Mouse (Mus musculus): Measurements from ENCODE around the gene Haspin. TPM values are rescaled to one million over a fixed set of nuclear protein-coding genes. Genes with fewer than 3 reads are reported as not detected.
A peak's percentile ranks its signal among the peaks of the same experiment; 100 is the strongest.

Haspin gene
- polyA plus RNA-seq, 1 experiment from 2014 or later = 2.7 TPM

DNA sequence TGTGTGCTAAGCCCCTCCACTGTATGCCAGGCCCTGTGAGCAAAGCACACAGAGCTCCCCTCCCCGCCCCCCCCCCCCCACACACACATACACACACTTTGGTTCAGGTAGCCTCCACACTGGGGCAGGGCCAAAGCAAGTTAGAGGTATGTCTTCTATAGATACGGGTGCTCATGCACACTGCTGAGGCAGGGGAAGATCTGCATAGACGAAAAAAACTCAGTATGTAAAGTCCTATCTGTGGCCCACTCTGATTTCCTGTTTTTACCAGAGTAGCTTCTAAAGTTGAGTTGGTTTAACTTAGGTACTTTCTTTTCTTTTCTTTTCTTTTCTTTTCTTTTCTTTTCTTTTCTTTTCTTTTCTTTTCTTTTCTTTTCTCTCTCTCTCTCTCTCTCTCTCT is 32.8 kb downstream of the Haspin start:
- H3K27me3 ChIP-seq (ENCODE audit: control insufficient read depth, insufficient read depth, low read length) = no peaks in the 10 kb centered on the region
- H3K9ac ChIP-seq (replicated peaks; ENCODE audit: low read length) = no peak overlapping the region
- DNase-seq (no peak), ATAC-seq (ENCODE audit: low FRiP score, low TSS enrichment) (no peak)
- H3K36me3 ChIP-seq (ENCODE audit: control insufficient read depth, insufficient read depth, low read length) = no peaks in the 10 kb centered on the region
- no peak overlapping the region for H3K4me2 ChIP-seq (ENCODE audit: low read length)
- no peak overlapping the region for H3K27ac ChIP-seq (replicated peaks; ENCODE audit: low read depth, low read length)
- no peaks in the 10 kb centered on the region for H3K4me1 ChIP-seq (ENCODE audit: control insufficient read depth, insufficient read depth, low read length)
- no peak overlapping the region for H3K4me3 ChIP-seq (replicated peaks; ENCODE audit: low read depth, low read length)
- H3K9me3 ChIP-seq (ENCODE audit: control insufficient read depth, low read length) = no peaks in the 10 kb centered on the region
- WGBS = 67% methylated on average over 3 of the region's 3 CpGs

DNA sequence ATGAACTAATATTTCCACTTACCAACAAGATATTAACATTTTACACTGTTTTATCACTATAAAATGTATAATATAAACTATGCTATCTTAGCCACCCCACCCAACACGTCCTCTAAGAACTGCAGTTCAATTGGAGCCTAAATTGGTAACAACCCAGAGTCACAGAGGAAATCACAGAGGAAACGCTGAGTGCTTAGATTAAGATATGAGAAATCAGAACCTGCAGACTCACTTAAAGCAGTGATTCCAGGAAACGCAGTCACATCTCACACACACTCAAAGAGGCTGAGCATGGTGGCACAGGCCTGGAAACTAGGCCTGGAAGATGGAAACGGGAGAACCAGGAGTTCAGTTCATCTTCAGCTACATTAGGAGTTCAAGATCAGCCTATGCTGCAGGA is 36.8 kb downstream of the Haspin start:
- Histone ChIP-seq H3K4me1 (ENCODE audit: control insufficient read depth, insufficient read depth, low read length) (no peaks in the 10 kb centered on the region), H3K27me3 (ENCODE audit: control insufficient read depth, insufficient read depth, low read length) (no peaks in the 10 kb centered on the region), H3K4me2 (ENCODE audit: low read length) (no peak overlapping the region), H3K36me3 (ENCODE audit: control insufficient read depth, insufficient read depth, low read length) (no peaks in the 10 kb centered on the region), H3K9ac (replicated peaks; ENCODE audit: low read length) (no peak overlapping the region), H3K4me3 (replicated peaks; ENCODE audit: low read depth, low read length) (no peak overlapping the region), H3K9me3 (ENCODE audit: control insufficient read depth, low read length) (no peaks in the 10 kb centered on the region), H3K27ac (replicated peaks; ENCODE audit: low read depth, low read length) (no peak overlapping the region)
- WGBS = 87% methylated on average over 4 of the region's 4 CpGs
- DNase-seq (no peak), ATAC-seq (ENCODE audit: low FRiP score, low TSS enrichment) (no peak)

DNA sequence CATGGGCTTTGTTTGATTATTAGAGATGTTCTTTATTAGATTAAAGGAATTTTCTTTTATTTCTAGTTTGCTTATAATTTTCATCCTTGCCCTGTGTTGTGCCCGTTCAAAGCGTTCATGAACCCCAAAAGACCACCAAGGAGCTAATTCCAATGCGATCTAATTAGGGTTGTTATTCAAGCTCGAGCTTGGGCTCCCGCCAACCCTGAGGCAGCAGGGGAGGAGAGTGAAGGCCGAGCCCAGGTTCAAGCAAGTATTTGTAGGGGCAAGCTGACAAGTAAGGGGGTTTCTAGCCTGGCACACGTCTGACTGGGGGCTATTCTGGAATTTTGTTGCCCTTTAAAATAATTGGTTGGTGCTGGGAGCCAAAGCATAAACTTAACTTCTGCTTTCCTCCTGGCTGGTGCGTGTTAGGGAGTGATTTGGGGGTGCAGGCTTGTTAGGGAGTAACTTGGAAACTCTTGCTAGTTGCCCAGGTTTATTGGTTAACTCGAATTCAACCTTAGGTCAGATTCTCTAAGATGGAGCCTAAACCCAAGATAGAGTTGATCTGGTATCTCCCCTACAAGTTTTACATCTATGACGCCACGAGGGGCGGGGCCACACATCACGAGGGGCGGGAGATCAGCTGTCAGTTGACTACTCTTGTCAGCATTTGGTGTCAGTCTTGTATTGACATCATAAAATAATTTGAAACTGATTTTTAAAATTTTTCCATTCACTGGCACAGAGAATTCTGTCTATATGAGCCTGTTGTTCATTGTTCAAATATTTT is 37.9 kb downstream of the Haspin start:
- H3K27me3 ChIP-seq (ENCODE audit: control insufficient read depth, insufficient read depth, low read length) = no peaks in the 10 kb centered on the region
- H3K9ac ChIP-seq (replicated peaks; ENCODE audit: low read length) = no peak overlapping the region
- no peak overlapping the region for H3K4me3 ChIP-seq (replicated peaks; ENCODE audit: low read depth, low read length)
- no peak overlapping the region for H3K27ac ChIP-seq (replicated peaks; ENCODE audit: low read depth, low read length)
- H3K4me2 ChIP-seq (ENCODE audit: low read length) = no peak overlapping the region
- no peaks in the 10 kb centered on the region for H3K4me1 ChIP-seq (ENCODE audit: control insufficient read depth, insufficient read depth, low read length)
- DNase-seq (peak; percentile 14), ATAC-seq (ENCODE audit: low FRiP score, low TSS enrichment) (no peak)
- H3K36me3 ChIP-seq (ENCODE audit: control insufficient read depth, insufficient read depth, low read length) = no peaks in the 10 kb centered on the region
- no peaks in the 10 kb centered on the region for H3K9me3 ChIP-seq (ENCODE audit: control insufficient read depth, low read length)
- 68% methylated on average over 14 of the region's 14 CpGs for WGBS

DNA sequence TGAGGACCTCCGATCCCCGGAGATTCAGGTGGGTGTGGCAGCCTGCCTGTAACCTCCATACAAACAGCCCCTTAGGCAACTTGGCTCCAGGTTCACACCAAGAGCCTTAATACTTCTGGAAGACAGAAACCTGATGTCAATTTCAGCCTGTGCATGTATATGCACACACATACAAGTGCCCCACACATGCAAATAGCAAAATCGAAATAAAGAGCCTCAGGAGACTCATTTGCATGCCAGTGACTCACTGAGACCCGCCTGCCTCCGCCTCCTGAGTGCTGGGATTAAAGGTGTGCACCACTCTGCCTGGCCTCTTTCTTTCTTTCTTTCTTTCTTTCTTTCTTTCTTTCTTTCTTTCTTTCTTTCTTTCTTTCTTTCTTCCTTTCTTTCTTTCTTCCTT is 39.2 kb downstream of the Haspin start:
- Histone ChIP-seq H3K27me3 (ENCODE audit: control insufficient read depth, insufficient read depth, low read length) (no peaks in the 10 kb centered on the region), H3K4me3 (replicated peaks; ENCODE audit: low read depth, low read length) (no peak overlapping the region), H3K9me3 (ENCODE audit: control insufficient read depth, low read length) (no peaks in the 10 kb centered on the region), H3K36me3 (ENCODE audit: control insufficient read depth, insufficient read depth, low read length) (no peaks in the 10 kb centered on the region), H3K27ac (replicated peaks; ENCODE audit: low read depth, low read length) (no peak overlapping the region), H3K4me1 (ENCODE audit: control insufficient read depth, insufficient read depth, low read length) (no peaks in the 10 kb centered on the region), H3K9ac (replicated peaks; ENCODE audit: low read length) (no peak overlapping the region), H3K4me2 (ENCODE audit: low read length) (no peak overlapping the region)
- no peak for ATAC-seq (ENCODE audit: low FRiP score, low TSS enrichment)
- DNase-seq = no peak
- 71% methylated on average over 5 of the region's 5 CpGs for WGBS

DNA sequence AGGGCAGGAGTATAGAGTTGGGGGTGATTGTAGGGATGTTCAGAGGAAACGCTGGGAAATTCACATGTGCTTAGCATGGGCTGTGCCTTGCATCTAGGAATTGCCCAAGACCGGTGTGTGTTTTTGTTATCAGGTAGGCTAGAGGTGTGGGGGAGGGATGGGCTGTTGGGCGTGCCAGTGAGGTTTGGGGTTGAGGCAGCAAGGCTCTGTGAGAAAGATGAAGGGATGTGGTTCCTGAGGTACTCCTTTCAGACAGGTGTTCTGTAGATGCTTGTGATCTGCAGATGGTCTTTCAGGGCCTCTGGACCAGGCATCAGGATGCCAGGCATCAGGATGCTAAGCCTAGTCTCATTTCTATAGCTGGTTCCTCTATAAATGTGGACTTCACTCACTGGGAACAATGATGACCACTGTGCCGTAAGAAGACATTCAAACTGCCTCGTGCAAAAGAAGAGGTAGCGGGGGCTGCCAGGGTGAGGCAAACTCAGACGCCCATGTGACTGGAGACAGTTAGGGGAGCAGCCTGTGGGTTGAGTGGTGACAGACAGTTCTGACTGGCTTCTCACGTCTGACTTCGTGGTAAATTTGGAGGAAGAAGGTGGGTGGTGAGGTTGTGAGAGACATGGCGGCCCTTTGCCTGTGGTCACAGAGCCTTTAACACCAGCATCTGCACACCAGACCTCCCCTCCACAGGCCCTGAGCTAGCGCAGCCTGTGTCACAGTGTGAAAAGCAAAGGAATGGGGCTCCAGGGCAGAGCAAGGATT is 43.7 kb downstream of the Haspin start:
- H3K9me3 ChIP-seq (ENCODE audit: control insufficient read depth, low read length) = no peaks in the 10 kb centered on the region
- DNase-seq (no peak), ATAC-seq (ENCODE audit: low FRiP score, low TSS enrichment) (no peak)
- no peaks in the 10 kb centered on the region for H3K4me1 ChIP-seq (ENCODE audit: control insufficient read depth, insufficient read depth, low read length)
- no peaks in the 10 kb centered on the region for H3K36me3 ChIP-seq (ENCODE audit: control insufficient read depth, insufficient read depth, low read length)
- 82% methylated on average over 11 of the region's 11 CpGs for WGBS
- no peak overlapping the region for H3K4me3 ChIP-seq (replicated peaks; ENCODE audit: low read depth, low read length)
- no peak overlapping the region for H3K4me2 ChIP-seq (ENCODE audit: low read length)
- H3K27ac ChIP-seq (replicated peaks; ENCODE audit: low read depth, low read length) = no peak overlapping the region
- H3K27me3 ChIP-seq (ENCODE audit: control insufficient read depth, insufficient read depth, low read length) = no peaks in the 10 kb centered on the region
- no peak overlapping the region for H3K9ac ChIP-seq (replicated peaks; ENCODE audit: low read length)

DNA sequence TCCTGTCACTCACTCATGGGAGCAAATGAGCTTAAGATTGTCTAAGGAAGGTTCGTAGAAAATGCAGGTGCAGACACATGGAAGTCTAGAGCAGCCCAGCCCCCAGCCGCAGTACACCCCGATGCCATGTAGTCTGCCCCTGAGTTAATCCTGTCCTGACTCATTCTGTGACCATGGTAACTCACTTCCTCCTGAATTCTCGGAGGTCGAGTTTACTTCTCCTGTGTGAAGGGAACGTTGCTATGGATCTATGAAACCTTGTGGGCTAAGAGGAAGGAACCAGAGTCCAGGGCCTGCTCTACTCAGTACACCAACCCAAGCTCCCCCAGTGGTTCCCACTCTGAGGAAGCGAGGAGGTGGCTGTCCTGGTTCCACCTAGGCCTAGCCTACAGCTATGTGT is 45.2 kb downstream of the Haspin start:
- WGBS = 69% methylated on average over 7 of the region's 7 CpGs
- ATAC-seq (ENCODE audit: low FRiP score, low TSS enrichment) (no peak), DNase-seq (no peak)
- H3K9me3 ChIP-seq (ENCODE audit: control insufficient read depth, low read length) = no peaks in the 10 kb centered on the region
- H3K27ac ChIP-seq (replicated peaks; ENCODE audit: low read depth, low read length) = no peak overlapping the region
- no peak overlapping the region for H3K4me2 ChIP-seq (ENCODE audit: low read length)
- 0 out of 2 replicates have a peak, but pooled peaks cover 3% of the 10 kb centered on the region for H3K4me1 ChIP-seq (ENCODE audit: control insufficient read depth, insufficient read depth, low read length)
- no peak overlapping the region for H3K4me3 ChIP-seq (replicated peaks; ENCODE audit: low read depth, low read length)
- no peaks in the 10 kb centered on the region for H3K27me3 ChIP-seq (ENCODE audit: control insufficient read depth, insufficient read depth, low read length)
- H3K36me3 ChIP-seq (ENCODE audit: control insufficient read depth, insufficient read depth, low read length) = no peaks in the 10 kb centered on the region
- no peak overlapping the region for H3K9ac ChIP-seq (replicated peaks; ENCODE audit: low read length)

DNA sequence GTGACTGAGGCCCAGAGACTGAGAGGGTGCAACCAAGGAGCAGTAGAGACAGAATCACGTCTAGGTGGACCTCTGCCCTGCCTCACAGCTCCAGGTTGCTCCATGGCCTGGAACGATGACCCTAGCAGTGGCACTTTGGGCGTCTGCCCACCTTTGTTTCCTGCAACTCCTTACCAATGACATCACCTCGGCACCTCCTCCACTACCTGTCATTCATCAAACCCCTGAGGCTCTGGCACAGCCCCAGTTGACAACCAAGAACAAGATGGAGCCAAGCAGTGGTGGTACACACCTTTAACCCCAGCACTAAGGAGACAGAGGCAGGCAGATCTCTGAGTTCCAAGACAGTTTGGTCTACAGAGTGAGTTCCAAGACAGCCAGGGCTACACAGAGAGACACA is 46.0 kb downstream of the Haspin start:
- no peak for ATAC-seq (ENCODE audit: low FRiP score, low TSS enrichment)
- Histone ChIP-seq H3K9me3 (ENCODE audit: control insufficient read depth, low read length) (no peaks in the 10 kb centered on the region), H3K4me2 (ENCODE audit: low read length) (no peak overlapping the region), H3K36me3 (ENCODE audit: control insufficient read depth, insufficient read depth, low read length) (0 out of 2 replicates have a peak, but pooled peaks cover under 1% of the 10 kb centered on the region), H3K27ac (replicated peaks; ENCODE audit: low read depth, low read length) (no peak overlapping the region), H3K4me1 (ENCODE audit: control insufficient read depth, insufficient read depth, low read length) (0 out of 2 replicates have a peak, but pooled peaks cover 3% of the 10 kb centered on the region), H3K27me3 (ENCODE audit: control insufficient read depth, insufficient read depth, low read length) (no peaks in the 10 kb centered on the region), H3K9ac (replicated peaks; ENCODE audit: low read length) (no peak overlapping the region), H3K4me3 (replicated peaks; ENCODE audit: low read depth, low read length) (no peak overlapping the region)
- DNase-seq = no peak
- WGBS = 83% methylated on average over 4 of the region's 4 CpGs

DNA sequence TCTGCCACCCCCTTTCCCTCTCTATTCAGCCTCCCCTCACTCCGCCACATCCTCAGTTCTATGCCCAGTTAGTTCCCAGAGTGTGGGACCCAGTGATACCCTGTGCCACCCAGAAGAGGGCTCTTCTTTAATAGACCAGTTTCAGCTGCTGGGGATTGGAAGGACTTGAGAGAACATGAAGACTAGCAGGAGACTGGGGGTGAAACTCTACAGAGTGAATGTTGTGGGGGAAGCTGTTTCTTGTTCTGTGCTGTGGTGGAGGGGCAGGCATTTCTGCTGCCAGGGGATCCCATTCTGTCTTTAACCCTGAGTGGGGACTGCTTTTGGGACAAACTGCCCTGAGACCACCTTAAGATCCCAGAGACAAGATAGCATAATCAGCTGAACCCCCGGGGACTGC is 47.3 kb downstream of the Haspin start:
- ATAC-seq (ENCODE audit: low FRiP score, low TSS enrichment) = no peak
- Histone ChIP-seq H3K4me2 (ENCODE audit: low read length) (no peak overlapping the region), H3K27ac (replicated peaks; ENCODE audit: low read depth, low read length) (no peak overlapping the region), H3K4me1 (ENCODE audit: control insufficient read depth, insufficient read depth, low read length) (0 out of 2 replicates have a peak, but pooled peaks cover 3% of the 10 kb centered on the region), H3K36me3 (ENCODE audit: control insufficient read depth, insufficient read depth, low read length) (0 out of 2 replicates have a peak, but pooled peaks cover 5% of the 10 kb centered on the region), H3K4me3 (replicated peaks; ENCODE audit: low read depth, low read length) (no peak overlapping the region), H3K27me3 (ENCODE audit: control insufficient read depth, insufficient read depth, low read length) (no peaks in the 10 kb centered on the region), H3K9me3 (ENCODE audit: control insufficient read depth, low read length) (no peaks in the 10 kb centered on the region), H3K9ac (replicated peaks; ENCODE audit: low read length) (no peak overlapping the region)
- DNase-seq = no peak
- 88% methylated on average over 2 of the region's 2 CpGs for WGBS

Data from midbrain, embryonic 14.5 days (tissue).